Mouse (Mus musculus) E14TG2a.4 (cell line): ENCODE measurements around the gene Tacc2.

Experiments
- H3K27me3 ChIP-seq: 2 replicates; pipeline ENCODE4 v1.6.1; 2014; ENCODE audit warnings: low read length, control low read depth; ENCODE audit not compliant: insufficient read depth
- H3K36me3 ChIP-seq: 2 replicates; pipeline ENCODE4 v1.6.1; 2014; ENCODE audit warnings: low read length, control low read depth; ENCODE audit not compliant: insufficient read depth
- H3K4me1 ChIP-seq: replicated peaks from 2 replicates; pipeline ENCODE4 v1.6.1; 2014; ENCODE audit warnings: low read depth, low read length, control low read depth
- H3K4me3 ChIP-seq: replicated peaks from 2 replicates; pipeline ENCODE4 v1.5.1; 2014; ENCODE audit warnings: mild to moderate bottlenecking, low read length
- H3K9me3 ChIP-seq: 2 replicates; pipeline ENCODE4 v1.6.1; 2014; ENCODE audit warnings: low read length, control low read depth
- CTCF ChIP-seq: conservative IDR thresholded peaks from 2 replicates; pipeline ENCODE4 v1.5.1; 2014; ENCODE audit warnings: low read length
- NANOG ChIP-seq: IDR thresholded peaks from 2 replicates; pipeline ENCODE4 v1.6.1; 2014; ENCODE audit warnings: borderline replicate concordance, low read length, mixed read lengths
- POU5F1 ChIP-seq: IDR thresholded peaks from 2 replicates; pipeline ENCODE4 v1.6.1; 2014; ENCODE audit warnings: low read length, borderline replicate concordance

The Tacc2 gene

DNA sequence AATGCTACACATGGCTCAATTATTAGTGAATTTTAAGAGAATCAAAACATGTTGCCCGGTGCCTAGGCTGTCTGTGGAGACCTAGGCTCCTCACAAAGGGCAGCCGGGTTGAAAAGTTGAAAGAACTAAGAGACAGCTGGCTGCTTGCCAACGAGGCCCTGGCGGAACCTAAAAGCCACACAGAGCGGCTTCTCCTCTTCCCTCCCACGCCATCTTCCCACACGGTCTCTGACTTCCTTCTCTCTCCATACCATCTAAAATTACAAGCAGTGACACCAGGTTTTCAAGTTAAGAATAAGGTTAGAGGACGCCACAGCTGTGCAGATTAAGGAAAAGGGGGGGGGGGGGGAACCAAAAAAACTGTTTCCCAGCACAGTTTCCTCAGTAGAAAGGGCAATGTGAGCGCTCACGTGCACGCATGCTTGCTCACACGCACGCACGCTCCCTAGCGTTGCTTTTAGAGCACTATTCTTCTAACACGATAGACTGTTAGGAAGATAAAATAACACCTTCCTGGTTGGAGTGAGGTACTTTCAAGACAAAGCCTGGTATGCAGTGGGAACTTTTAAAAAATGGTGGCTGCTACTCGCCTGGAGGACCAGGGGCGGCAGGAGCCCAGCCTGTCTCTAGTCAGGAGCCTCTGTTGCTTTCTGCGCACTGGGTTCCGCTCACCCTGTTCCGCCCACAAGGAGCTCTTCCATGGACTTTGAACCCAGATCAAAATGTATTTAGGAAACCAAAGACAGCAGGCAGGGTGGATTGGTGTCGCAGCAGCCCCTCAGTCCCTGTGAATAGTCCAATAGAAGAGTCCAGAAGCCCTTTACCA lies 54.5 kb downstream of the Tacc2 start:
- Histone ChIP-seq H3K4me1 (peaks cover 18% of the 10 kb centered on the region), H3K4me3 (peak overlapping the region; percentile 39), H3K27me3 (0 out of 2 replicates have a peak, but pooled peaks cover 3% of the 10 kb centered on the region), H3K36me3 (peaks cover 6% of the 10 kb centered on the region; the same call in 1 of the 2 replicates), H3K9me3 (no peaks in the 10 kb centered on the region)
- TF ChIP-seq NANOG (no peak), CTCF (no peak), POU5F1 (no peak)

GRCm38 (mm10) chr7:130632379-130632732 lies 55.1 kb downstream of the Tacc2 start:
- Histone ChIP-seq H3K36me3 (peaks cover 3% of the 10 kb centered on the region; the same call in 1 of the 2 replicates), H3K9me3 (no peaks in the 10 kb centered on the region), H3K27me3 (0 out of 2 replicates have a peak, but pooled peaks cover 3% of the 10 kb centered on the region), H3K4me3 (peak overlapping the region; percentile 39), H3K4me1 (peaks cover 18% of the 10 kb centered on the region)
- TF ChIP-seq POU5F1 = no peak
- TF ChIP-seq CTCF = no peak
- no peak for TF ChIP-seq NANOG

DNA sequence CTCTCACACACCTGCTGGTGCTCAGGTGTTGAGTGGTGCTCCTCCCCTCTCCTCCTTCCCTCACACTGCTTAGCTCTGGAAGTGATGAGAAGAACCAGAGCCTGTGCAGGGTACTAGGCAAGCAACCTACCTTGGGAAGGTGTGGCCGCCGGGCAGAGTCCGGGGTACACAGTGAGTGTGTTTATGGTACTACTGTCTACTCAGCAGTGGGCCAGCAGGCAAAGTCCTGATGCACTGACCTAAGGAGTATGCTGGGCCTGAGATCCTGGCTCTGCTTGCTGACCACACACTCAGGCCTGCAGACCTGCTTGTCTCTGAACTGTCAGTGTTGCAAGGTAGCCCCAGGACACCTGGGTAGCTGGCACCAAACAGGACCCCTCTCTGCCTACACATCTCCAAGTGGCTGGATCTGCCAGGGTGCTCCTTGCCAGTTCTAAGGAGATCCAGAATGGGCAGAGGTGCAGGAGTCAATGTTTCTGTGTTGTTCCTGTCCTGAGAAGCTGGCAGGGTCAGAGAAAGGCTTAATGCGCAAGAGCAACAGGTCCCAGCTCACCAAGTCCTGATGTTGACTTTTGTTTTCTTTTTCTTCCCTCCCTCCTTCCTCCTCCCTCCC lies 57.1 kb downstream of the Tacc2 start:
- Histone ChIP-seq H3K36me3 (peaks cover 8% of the 10 kb centered on the region; the same call in 1 of the 2 replicates), H3K9me3 (no peaks in the 10 kb centered on the region), H3K4me3 (no peak overlapping the region), H3K4me1 (peaks cover 18% of the 10 kb centered on the region), H3K27me3 (no peaks in the 10 kb centered on the region)
- TF ChIP-seq NANOG (no peak), POU5F1 (no peak), CTCF (no peak)

GRCm38 (mm10) chr7:130635212-130635611 lies 58.0 kb downstream of the Tacc2 start:
- Histone ChIP-seq H3K9me3 (no peaks in the 10 kb centered on the region), H3K4me1 (peaks cover 18% of the 10 kb centered on the region), H3K27me3 (no peaks in the 10 kb centered on the region), H3K4me3 (no peak overlapping the region), H3K36me3 (peaks cover 13% of the 10 kb centered on the region; the same call in 1 of the 2 replicates)
- no peak for TF ChIP-seq NANOG
- no peak for TF ChIP-seq POU5F1
- TF ChIP-seq CTCF = no peak

- no peaks in the 10 kb centered on the region for H3K27me3 ChIP-seq
- no peak overlapping the region for H3K4me3 ChIP-seq
- H3K36me3 ChIP-seq = peaks cover 24% of the 10 kb centered on the region; the same call in 1 of the 2 replicates
- no peak for TF ChIP-seq POU5F1
- no peaks in the 10 kb centered on the region for H3K9me3 ChIP-seq
- peaks cover 14% of the 10 kb centered on the region for H3K4me1 ChIP-seq
Observed at GRCm38 (mm10) chr7:130636274-130636673, 59.0 kb downstream of the Tacc2 start.

DNA sequence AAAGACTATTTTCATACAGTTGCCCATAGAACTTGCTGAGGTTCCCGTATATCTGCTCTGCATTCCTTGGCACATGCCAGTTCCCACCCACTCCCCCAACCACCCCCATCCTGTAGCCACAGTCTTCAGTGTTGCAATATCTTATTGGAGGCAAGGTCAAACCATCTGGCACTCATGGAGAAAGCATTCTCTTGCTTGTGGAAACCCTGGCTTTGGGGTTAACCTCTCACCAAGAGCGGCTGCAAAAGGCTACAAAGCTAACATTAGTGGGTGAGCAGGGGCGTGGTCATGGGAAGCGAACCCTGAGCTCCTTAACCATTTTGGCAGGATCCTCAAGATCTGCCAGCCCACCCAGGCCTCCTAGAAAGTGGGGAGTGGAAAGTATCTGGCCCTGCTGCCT lies 59.7 kb downstream of the Tacc2 start:
- Histone ChIP-seq H3K9me3 (no peaks in the 10 kb centered on the region), H3K27me3 (no peaks in the 10 kb centered on the region), H3K36me3 (peaks cover 24% of the 10 kb centered on the region; the same call in 1 of the 2 replicates), H3K4me3 (no peak overlapping the region), H3K4me1 (peaks cover 10% of the 10 kb centered on the region)
- TF ChIP-seq NANOG (no peak), POU5F1 (no peak), CTCF (no peak)

- H3K27me3 ChIP-seq = no peaks in the 10 kb centered on the region
- TF ChIP-seq NANOG (no peak), POU5F1 (no peak), CTCF (no peak)
- H3K4me1 ChIP-seq = peaks cover 12% of the 10 kb centered on the region
- H3K36me3 ChIP-seq = peaks cover 24% of the 10 kb centered on the region; the same call in 1 of the 2 replicates
- no peak overlapping the region for H3K4me3 ChIP-seq
- H3K9me3 ChIP-seq = no peaks in the 10 kb centered on the region
Observed at GRCm38 (mm10) chr7:130637811-130638210, 60.6 kb downstream of the Tacc2 start.

DNA sequence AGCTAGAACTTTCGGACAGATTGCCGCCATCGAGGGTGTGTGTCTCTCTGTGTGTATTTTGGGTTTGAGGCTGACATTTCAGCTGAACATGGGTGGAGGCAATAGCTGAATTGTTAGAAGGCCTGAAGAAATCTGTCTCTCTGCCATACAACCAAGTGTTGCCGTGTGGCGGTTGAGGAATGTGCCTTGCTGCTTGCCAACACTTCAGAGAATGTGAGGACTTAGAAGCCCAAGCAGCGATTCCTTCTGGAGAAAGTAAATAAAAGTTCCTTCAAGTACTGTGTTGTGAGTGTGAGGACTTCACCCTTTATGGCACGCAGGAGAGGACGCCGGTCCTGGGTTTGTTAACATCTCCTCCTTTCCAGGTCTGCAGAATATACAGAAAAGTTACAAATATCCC lies 63.4 kb downstream of the Tacc2 start:
- H3K4me3 ChIP-seq = no peak overlapping the region
- no peaks in the 10 kb centered on the region for H3K27me3 ChIP-seq
- TF ChIP-seq CTCF (no peak), NANOG (no peak), POU5F1 (no peak)
- H3K9me3 ChIP-seq = no peaks in the 10 kb centered on the region
- peaks cover 24% of the 10 kb centered on the region; the same call in 1 of the 2 replicates for H3K36me3 ChIP-seq
- peaks cover 39% of the 10 kb centered on the region for H3K4me1 ChIP-seq
